Mouse (Mus musculus) urinary bladder, postnatal 25 days (tissue): ENCODE data around the gene Nol11.

ENCODE experiments used
- DNase-seq: peaks from one replicate; pipeline ENCODE4 v3.0.0; 2022; ENCODE audit warnings: low spot score

Nol11 gene

DNA sequence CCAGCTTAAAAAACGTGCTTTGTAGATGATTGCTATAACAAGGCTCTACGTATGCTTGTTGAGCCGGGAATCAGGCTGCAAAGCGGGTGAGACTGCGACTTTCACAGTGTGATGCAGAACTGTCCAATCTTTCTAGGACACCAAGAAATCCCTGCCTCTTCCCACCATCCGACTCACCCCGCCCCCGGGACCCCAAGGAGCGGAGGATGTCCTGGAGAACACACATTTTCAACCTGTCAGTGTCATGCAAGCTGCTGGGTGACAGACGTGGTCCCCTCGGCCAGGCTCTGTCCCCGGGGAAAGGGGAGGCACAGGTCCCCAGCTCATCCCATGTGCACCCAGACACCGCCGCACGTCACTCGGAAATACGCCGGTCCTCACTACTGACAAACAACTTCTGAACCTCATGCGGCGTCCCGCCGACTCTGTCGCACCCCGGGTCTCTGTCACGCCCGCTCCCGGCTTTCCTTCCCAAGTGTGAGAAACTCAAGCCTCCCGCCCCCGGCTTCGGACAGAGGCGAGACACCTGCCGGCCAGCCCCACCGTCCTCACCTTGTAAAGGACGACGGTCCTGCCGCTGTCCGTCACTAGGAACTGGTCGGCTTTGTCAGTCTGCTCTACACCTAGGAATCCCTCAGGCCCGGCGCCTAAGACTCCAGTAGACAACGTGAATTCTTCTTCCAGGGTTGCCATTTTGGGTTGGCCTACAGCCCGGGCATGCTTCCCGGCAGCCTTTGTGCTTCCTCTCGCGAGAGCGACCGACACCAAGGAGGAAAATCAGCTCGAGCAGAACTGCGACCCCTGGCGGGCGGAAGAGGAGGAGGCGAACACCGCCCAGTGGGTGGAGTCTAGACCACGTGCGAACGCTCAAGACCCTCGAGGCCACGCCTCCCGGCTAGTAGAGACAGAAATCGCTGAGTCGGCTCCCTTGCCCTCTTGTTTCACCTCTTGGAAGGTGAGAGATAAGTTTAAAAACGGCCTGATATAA lies at the start of gene Nol11:
Gene Nol11 (minus strand): TSS at position 817 of the 988 bp plus-strand sequence.
- DNase-seq, result peak; percentile 97

DNA sequence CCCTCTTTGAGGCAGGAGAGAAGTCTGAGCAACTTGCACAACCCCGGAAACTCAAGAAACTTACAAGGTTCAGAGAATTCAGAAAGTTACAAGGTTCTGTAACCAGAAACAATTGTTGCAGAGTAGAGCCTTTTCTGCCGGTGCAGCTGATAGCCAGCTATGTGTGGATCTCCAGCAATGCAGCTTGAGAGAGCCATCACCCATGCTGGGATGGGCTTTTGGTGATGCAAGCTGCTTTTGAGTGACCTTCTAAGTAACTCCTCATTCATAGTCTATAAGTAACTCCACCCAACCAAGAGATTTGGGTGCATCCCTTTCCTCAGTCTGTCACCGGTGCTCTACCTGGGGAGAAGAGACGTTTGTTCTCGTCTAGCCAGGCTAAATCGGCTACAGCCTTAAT lies 49.3 kb upstream of the Nol11 start:
- DNase-seq, result no peak

GRCm38 (mm10) chr11:107237532-107237931 lies 48.4 kb upstream of the Nol11 start:
- no peak for DNase-seq

- no peak for DNase-seq
Measured at GRCm38 (mm10) chr11:107233252-107233890, 44.2 kb upstream of the Nol11 start.

GRCm38 (mm10) chr11:107230128-107230527 lies 40.9 kb upstream of the Nol11 start:
- no peak for DNase-seq

DNA sequence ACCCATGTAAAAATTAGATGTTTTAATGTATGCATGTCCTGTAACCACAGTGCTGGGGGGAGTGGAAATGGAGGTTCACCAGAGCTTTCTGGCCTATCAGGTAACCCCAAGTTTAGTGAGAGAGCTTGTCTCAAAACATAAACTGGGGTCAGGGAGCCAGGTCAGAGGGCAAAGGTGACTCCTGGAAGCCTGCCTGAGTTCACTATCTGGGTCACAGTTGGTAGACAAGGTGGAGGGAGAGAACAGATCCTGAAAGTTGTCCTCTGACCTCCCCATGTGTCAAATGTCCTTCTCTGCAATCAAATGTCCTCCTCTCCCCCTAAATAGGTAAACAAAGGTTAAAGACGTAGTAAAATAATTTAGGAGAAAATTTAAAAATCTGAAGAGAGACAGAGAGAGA lies 37.2 kb upstream of the Nol11 start:
- no peak for DNase-seq

DNA sequence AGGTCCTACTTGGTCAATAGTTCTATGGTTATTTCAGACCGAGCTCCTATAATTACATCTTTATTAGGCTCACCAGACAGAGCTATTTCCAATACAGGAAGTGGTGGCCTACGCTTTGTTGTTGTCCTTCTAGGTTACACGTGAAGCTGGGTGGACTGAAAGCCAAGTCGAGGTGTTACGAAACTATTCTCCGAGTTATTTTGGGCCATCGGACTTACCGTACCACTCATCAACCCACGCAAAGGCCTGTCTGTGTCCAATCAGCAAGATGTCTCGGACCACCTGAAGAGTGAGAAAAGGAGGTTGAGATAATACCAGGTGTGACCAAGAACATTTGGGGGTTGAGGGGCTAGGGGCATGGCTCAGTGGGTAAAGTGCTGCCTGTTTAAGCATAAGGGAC lies 36.8 kb upstream of the Nol11 start:
- no peak for DNase-seq

GRCm38 (mm10) chr11:107225301-107225700 lies 36.1 kb upstream of the Nol11 start:
- DNase-seq, result no peak

DNA sequence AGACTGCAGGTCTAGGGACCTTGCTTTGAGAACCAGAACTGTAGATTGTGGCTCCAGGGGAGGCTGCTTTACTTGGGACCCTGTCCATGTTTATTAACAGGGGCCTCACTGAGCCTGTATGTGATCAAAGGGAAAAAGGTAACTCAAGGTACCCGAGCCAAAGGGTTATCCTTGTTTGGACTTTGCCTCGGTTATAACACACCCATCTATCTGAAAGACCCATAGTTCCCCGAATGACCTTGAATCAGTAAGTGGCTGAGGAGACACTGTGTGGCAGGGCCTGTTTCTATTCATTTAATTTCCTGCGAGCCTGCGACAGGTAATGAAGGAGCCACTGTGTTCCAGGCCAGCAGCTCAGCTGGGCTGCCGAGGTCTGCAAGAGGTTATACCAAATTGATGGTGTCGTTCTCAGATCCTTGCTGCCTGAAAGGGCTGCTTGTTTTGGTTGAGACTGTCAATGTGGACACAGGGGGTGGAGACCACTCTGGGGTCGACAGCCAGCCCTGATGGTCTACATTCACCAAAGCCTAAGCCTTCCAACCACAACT lies 34.6 kb upstream of the Nol11 start:
- DNase-seq, result no peak

- DNase-seq, result no peak
Measured at GRCm38 (mm10) chr11:107223169-107223561, 34.0 kb upstream of the Nol11 start.

DNA sequence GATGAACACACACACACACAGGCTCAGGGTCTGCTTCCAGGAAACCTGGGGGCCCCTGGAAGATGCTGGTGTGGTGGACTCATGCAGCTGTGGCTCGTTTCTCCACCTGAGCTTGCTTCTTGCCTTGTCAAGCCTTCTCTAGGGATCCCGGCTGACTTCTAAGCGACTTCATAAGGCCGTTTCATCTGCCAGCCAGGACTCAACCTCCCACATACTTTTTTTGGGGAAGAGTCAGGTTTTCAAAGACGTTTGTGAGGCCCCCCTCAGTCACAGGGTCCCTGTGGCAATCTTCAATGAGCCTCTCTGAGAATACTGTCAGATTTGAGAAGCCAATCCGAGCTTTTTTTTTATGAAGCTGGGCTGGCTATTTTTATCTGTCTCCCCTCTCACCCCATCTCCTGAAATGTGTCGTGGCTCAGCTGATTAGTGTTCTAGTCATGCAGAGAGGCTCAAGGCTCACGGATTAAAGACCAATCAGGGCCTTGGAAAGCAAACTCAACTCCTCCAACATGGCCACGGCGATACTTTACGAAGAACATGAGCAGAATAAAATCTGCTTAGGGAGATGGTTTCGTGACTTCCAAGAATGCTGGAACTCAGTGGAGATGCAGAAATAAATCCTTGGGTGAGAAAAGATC lies 33.5 kb upstream of the Nol11 start:
- no peak for DNase-seq

- DNase-seq, result no peak
Measured at GRCm38 (mm10) chr11:107215111-107215510, 25.9 kb upstream of the Nol11 start.

DNA sequence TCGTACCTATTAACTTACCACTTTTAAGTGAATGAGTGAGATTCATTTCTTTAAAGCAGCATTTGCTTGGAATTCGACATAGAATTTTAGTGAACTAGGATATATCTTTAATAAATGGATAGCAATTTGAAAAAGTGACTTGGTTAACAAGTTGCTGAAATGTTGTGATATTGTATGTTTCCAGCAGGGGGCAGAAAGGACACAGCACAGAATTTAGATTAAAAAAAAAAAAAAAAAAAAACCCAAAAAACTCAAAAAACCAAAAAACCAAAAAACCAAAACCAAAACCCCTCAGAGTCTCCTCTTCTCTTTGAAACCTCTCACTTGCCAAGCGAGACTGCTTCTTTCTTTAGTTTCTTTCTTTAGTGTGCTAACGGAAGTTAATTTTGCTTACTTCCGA lies 24.6 kb upstream of the Nol11 start:
- no peak for DNase-seq

GRCm38 (mm10) chr11:107209818-107210217 lies 20.6 kb upstream of the Nol11 start:
- no peak for DNase-seq

GRCm38 (mm10) chr11:107201773-107202172 lies 12.6 kb upstream of the Nol11 start:
- no peak for DNase-seq

- DNase-seq, result no peak
Measured at GRCm38 (mm10) chr11:107199281-107199680, 10.1 kb upstream of the Nol11 start.

DNA sequence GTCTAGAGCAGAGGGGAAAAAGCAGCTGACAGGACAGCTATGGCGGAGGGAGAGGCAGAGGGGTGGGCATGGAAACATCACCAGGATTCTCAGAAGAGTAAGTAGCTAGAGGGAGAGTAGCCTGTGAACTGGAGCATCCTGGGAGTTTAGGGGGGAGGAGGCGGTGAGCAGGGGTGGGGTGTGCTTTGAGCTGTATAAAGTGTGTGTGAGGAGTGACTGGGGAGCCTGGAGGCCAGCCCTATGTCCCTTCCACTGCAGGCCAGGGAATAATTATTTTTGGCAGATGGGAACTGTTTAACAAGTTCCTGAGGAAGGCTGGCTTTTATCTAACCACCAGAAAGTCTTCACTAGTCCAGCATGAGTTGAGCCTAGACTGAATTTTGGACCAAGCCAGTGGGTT lies 6.2 kb upstream of the Nol11 start:
- no peak for DNase-seq

- DNase-seq, result peak; percentile 13
Measured at GRCm38 (mm10) chr11:107190376-107190775, 1.2 kb upstream of the Nol11 start.

DNA sequence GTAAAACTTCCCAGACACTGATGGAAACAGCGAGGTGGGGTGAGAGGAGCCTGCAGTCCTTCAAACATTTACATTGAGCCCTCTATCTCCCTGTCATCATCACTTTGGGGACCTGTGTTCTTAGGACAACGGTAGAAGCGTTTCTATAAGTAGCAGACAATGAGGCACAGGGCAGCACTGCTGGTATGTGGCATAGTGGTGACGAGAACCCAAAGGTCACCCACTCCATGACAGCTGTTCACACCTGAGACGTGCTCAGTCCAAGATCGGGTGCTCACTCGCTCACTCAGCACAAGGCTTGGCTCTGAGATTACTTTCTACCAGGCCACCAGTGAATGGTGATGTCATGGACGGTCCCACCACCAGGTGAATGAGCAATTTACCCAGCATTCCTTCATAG lies 5.4 kb downstream of the Nol11 start:
- no peak for DNase-seq

- no peak for DNase-seq
Measured at GRCm38 (mm10) chr11:107161215-107161614, 28.0 kb downstream of the Nol11 start.

- no peak for DNase-seq
Measured at GRCm38 (mm10) chr11:107159034-107159433, 30.1 kb downstream of the Nol11 start.

- peak; percentile 21 for DNase-seq
Measured at GRCm38 (mm10) chr11:107156977-107157642, 32.1 kb downstream of the Nol11 start.
